Mouse (Mus musculus) intestine, embryonic 15.5 days (tissue): ENCODE results near the gene Olfr487. TPM values are rescaled to one million over a fixed set of nuclear protein-coding genes. Genes with fewer than 3 reads are reported as not detected.

ENCODE experiments used
- polyA plus RNA-seq: library from polyadenylated mRNA; unstranded; fragments of >200 nt; fragmentation: Nextera tagmentation; extraction: Ambion mirVana; gene quantifications from 2 replicates; pipeline ENCODE4 v1.2.1, GENCODE M21; 2015

Gene Olfr487
- polyA plus RNA-seq, 1 experiment from 2014 or later, result not detected

Other genes starting within 250 kb of the Olfr487 start
- gene Olfr476, start 249.8 kb downstream of the Olfr487 start, polyA plus RNA-seq, result not detected in 2 replicates
- gene Olfr477, start 227.9 kb downstream of the Olfr487 start, polyA plus RNA-seq, result not detected in 2 replicates
- gene Olfr478, start 180.6 kb downstream of the Olfr487 start, polyA plus RNA-seq, result not detected in 2 replicates
- gene Olfr479, start 163.9 kb downstream of the Olfr487 start, polyA plus RNA-seq, result not detected in 2 replicates
- gene Olfr480, start 147.3 kb downstream of the Olfr487 start, polyA plus RNA-seq, result not detected in 2 replicates
- not detected in 2 replicates for gene Olfr481, start 134.8 kb downstream of the Olfr487 start, polyA plus RNA-seq
- gene Olfr482, start 117.0 kb downstream of the Olfr487 start, polyA plus RNA-seq, result 0.09 TPM in 1 of 2 replicates, not detected in the other
- not detected in 2 replicates for gene Olfr483, start 113.8 kb downstream of the Olfr487 start, polyA plus RNA-seq
- not detected in 2 replicates for gene Olfr484, start 87.2 kb downstream of the Olfr487 start, polyA plus RNA-seq
- not detected in 2 replicates for gene Olfr485, start 54.8 kb downstream of the Olfr487 start, polyA plus RNA-seq
- not detected in 2 replicates for gene Olfr486, start 41.9 kb downstream of the Olfr487 start, polyA plus RNA-seq
- not detected in 2 replicates for gene Olfr488, start 43.7 kb upstream of the Olfr487 start, polyA plus RNA-seq
- gene Olfr490, start 74.3 kb upstream of the Olfr487 start, polyA plus RNA-seq, result not detected in 2 replicates
- not detected in 2 replicates for gene Olfr491, start 98.8 kb upstream of the Olfr487 start, polyA plus RNA-seq
- not detected in 2 replicates for gene Olfr492, start 109.0 kb upstream of the Olfr487 start, polyA plus RNA-seq
- gene Olfr493, start 132.3 kb upstream of the Olfr487 start, polyA plus RNA-seq, result not detected in 2 replicates
- not detected in 2 replicates for gene Olfr494, start 150.7 kb upstream of the Olfr487 start, polyA plus RNA-seq
- gene Olfr495, start 178.5 kb upstream of the Olfr487 start, polyA plus RNA-seq, result not detected in 2 replicates
- not detected in 2 replicates for gene Olfr497, start 205.8 kb upstream of the Olfr487 start, polyA plus RNA-seq